Mouse (Mus musculus) C2C12 (cell line): Measurements from ENCODE around the gene Ccdc189. TPM values are rescaled to one million over a fixed set of nuclear protein-coding genes. Genes with fewer than 3 reads are reported as not detected.

Experiments used
- H3K27me3 ChIP-seq: one replicate; pipeline ENCODE4 v1.6.1; 2011; ENCODE audit not compliant: control insufficient read depth, insufficient read depth, insufficient read length
- H3K36me3 ChIP-seq: one replicate; pipeline ENCODE4 v1.6.1; 2011; ENCODE audit not compliant: control insufficient read depth, insufficient read depth
- H3K4me3 ChIP-seq: one replicate; pipeline ENCODE4 v1.5.1; 2011; ENCODE audit warnings: mild to moderate bottlenecking, control low read depth; ENCODE audit not compliant: poor library complexity, insufficient read depth, severe bottlenecking
- H3K79me2 ChIP-seq: one replicate; pipeline ENCODE4 v1.6.1; 2011; ENCODE audit not compliant: control insufficient read depth, insufficient read depth
- H3K79me3 ChIP-seq: one replicate; pipeline ENCODE4 v1.6.1; 2011; ENCODE audit warnings: low read depth, control low read depth
- H3ac ChIP-seq: one replicate; pipeline ENCODE3; 2011; ENCODE audit warnings: low read depth; ENCODE audit not compliant: control insufficient read depth, insufficient read length
- CEBPB ChIP-seq: IDR thresholded peaks from one replicate; pipeline ENCODE4 v1.6.1; 2011; ENCODE audit warnings: low read depth, mild to moderate bottlenecking, control low read depth, moderate library complexity
- CTCF ChIP-seq: IDR thresholded peaks from one replicate; pipeline ENCODE4 v1.5.1; 2011; ENCODE audit not compliant: control insufficient read depth, insufficient read depth, insufficient read length
- FOSL1 ChIP-seq: IDR thresholded peaks from one replicate; pipeline ENCODE4 v1.8.0; 2011; ENCODE audit warnings: mild to moderate bottlenecking, low read length; ENCODE audit not compliant: poor library complexity, insufficient read depth, severe bottlenecking
- MAX ChIP-seq: IDR thresholded peaks from one replicate; pipeline ENCODE4 v1.6.1; 2011; ENCODE audit warnings: mild to moderate bottlenecking, control low read depth
- MYOD1 ChIP-seq: IDR thresholded peaks from one replicate; pipeline ENCODE4 v1.6.1; 2011; ENCODE audit warnings: low read depth; ENCODE audit not compliant: control insufficient read depth, insufficient read length
- MYOG ChIP-seq: IDR thresholded peaks from one replicate; pipeline ENCODE4 v1.6.1; 2011; ENCODE audit not compliant: control insufficient read depth, insufficient read length; ENCODE audit errors: extremely low read depth
- USF1 ChIP-seq: IDR thresholded peaks from one replicate; pipeline ENCODE4 v1.6.1; 2011; ENCODE audit warnings: low read depth, mild to moderate bottlenecking, control low read depth, moderate library complexity
- polyA plus RNA-seq: library from polyadenylated mRNA; unstranded; fragments of >200 nt; fragmentation: generic; extraction: Trizol; gene quantifications from one replicate; pipeline ENCODE4 v1.2.1, GENCODE M21; 2012; ENCODE audit warnings: missing spikeins

Ccdc189 gene
- polyA plus RNA-seq, 1 experiment = 4.2 TPM

- Histone ChIP-seq H3ac (no peak overlapping the region), H3K27me3 (no peaks in the 10 kb centered on the region), H3K79me3 (peaks cover 5% of the 10 kb centered on the region), H3K36me3 (peaks cover 99% of the 10 kb centered on the region), H3K79me2 (peaks cover 20% of the 10 kb centered on the region), H3K4me3 (no peak overlapping the region)
- TF ChIP-seq CTCF (no peak), MAX (no peak), USF1 (no peak), MYOG (no peak), CEBPB (no peak), MYOD1 (no peak), FOSL1 (no peak)
These were observed 46.7 kb downstream of the Ccdc189 start for GRCm38 (mm10) chr7:127541671-127542070.

Other genes with a start within 250 kb of the Ccdc189 start
- 17.5 TPM for gene Zfp768, start 243.0 kb downstream of the Ccdc189 start, polyA plus RNA-seq
- gene Zfp747, start 212.5 kb downstream of the Ccdc189 start, polyA plus RNA-seq = 5.1 TPM
- 0.32 TPM for gene 9130019O22Rik, start 201.4 kb downstream of the Ccdc189 start, polyA plus RNA-seq
- 2.9 TPM for gene E430018J23Rik, start 195.0 kb downstream of the Ccdc189 start, polyA plus RNA-seq
- gene Zfp764, start 181.8 kb downstream of the Ccdc189 start, polyA plus RNA-seq = 1.9 TPM
- gene Zfp688, start 166.5 kb downstream of the Ccdc189 start, polyA plus RNA-seq = 8.2 TPM
- 3.7 TPM for gene Zfp689, start 139.4 kb downstream of the Ccdc189 start, polyA plus RNA-seq
- 28.6 TPM for gene Prr14, start 129.0 kb downstream of the Ccdc189 start, polyA plus RNA-seq
- 20.9 TPM for gene Fbrs, start 109.4 kb downstream of the Ccdc189 start, polyA plus RNA-seq
- gene Srcap, start 76.6 kb downstream of the Ccdc189 start, polyA plus RNA-seq = 24.1 TPM
- 14.9 TPM for gene Gm42715, start 69.0 kb downstream of the Ccdc189 start, polyA plus RNA-seq
- gene Tmem265, start 27.2 kb downstream of the Ccdc189 start, polyA plus RNA-seq = not detected
- gene Phkg2, start 15.3 kb downstream of the Ccdc189 start, polyA plus RNA-seq = 21.1 TPM
- gene Rnf40, start 172 bp upstream of the Ccdc189 start, polyA plus RNA-seq = 29.7 TPM
- 5.2 TPM for gene Zfp629, start 27.2 kb upstream of the Ccdc189 start, polyA plus RNA-seq
- gene Bcl7c, start 120.3 kb upstream of the Ccdc189 start, polyA plus RNA-seq = 132 TPM
- 9.2 TPM for gene Ctf1, start 124.1 kb upstream of the Ccdc189 start, polyA plus RNA-seq
- gene Ctf2, start 143.6 kb upstream of the Ccdc189 start, polyA plus RNA-seq = 0.13 TPM
- gene Fbxl19, start 155.9 kb upstream of the Ccdc189 start, polyA plus RNA-seq = 26.9 TPM
- gene Orai3, start 181.2 kb upstream of the Ccdc189 start, polyA plus RNA-seq = 15.0 TPM
- gene Setd1a, start 188.1 kb upstream of the Ccdc189 start, polyA plus RNA-seq = 20.9 TPM
- gene Gm49388, start 197.0 kb upstream of the Ccdc189 start, polyA plus RNA-seq = 1.4 TPM
- gene Hsd3b7, start 212.0 kb upstream of the Ccdc189 start, polyA plus RNA-seq = 8.3 TPM
- 50.8 TPM for gene Stx4a, start 235.7 kb upstream of the Ccdc189 start, polyA plus RNA-seq
- gene Stx1b, start 236.0 kb upstream of the Ccdc189 start, polyA plus RNA-seq = 0.01 TPM